Mouse (Mus musculus) CH12.LX (cell line): ENCODE data around the gene Tmco5. TPM values are rescaled to one million over a fixed set of nuclear protein-coding genes. Genes with fewer than 3 reads are reported as not detected.

Experiments used
- DNase-seq: peaks from one replicate; pipeline ENCODE4 v3.0.0-alpha.2; 2013; ENCODE audit errors: extremely low read depth
- H3K27ac ChIP-seq: 2 replicates; pipeline ENCODE4 v1.5.1; 2012; ENCODE audit warnings: low read depth, mild to moderate bottlenecking, control low read depth, moderate library complexity; ENCODE audit not compliant: insufficient read depth
- H3K27me3 ChIP-seq: replicated peaks from 2 replicates; pipeline ENCODE3; 2012; ENCODE audit warnings: inconsistent platforms
- H3K36me3 ChIP-seq, 2 experiments: replicated peaks in 1 of 2; 2 replicates each; pipeline versions ENCODE3 to v1.6.1; 2012; ENCODE audit warnings: inconsistent platforms in 1 of 2, low read length in 1 of 2, mild to moderate bottlenecking in 1 of 2, mixed read lengths in 1 of 2, moderate library complexity in 1 of 2; ENCODE audit not compliant: control insufficient read depth in 1 of 2, insufficient read depth in 1 of 2
- H3K4me1 ChIP-seq, 2 experiments: 2 replicates each; pipeline ENCODE4 v1.6.1; 2012; ENCODE audit warnings: inconsistent platforms in 1 of 2, moderate library complexity in 1 of 2; ENCODE audit not compliant: insufficient read depth in 2 of 2, control insufficient read depth in 1 of 2
- H3K4me2 ChIP-seq: 2 replicates; pipeline ENCODE4 v1.6.1; 2012; ENCODE audit warnings: low read depth, mild to moderate bottlenecking, control low read depth; ENCODE audit not compliant: poor library complexity, insufficient read depth, severe bottlenecking
- H3K4me3 ChIP-seq, 3 experiments: fragments of 150-350 bp in 1 of 3; sonication (generic) in 1 of 3; replicated peaks in 1 of 3; 2 replicates each; pipeline versions ENCODE3 to v1.5.1; 2011 to 2012; ENCODE audit warnings: low read depth in 2 of 3, low read length in 2 of 3, mild to moderate bottlenecking in 2 of 3, moderate library complexity in 2 of 3, control low read depth in 1 of 3, improper control_type of control experiment in 1 of 3, inconsistent platforms in 1 of 3, mixed read lengths in 1 of 3; ENCODE audit not compliant: poor library complexity in 1 of 3
- H3K79me2 ChIP-seq: replicated peaks from 2 replicates; pipeline ENCODE4 v1.6.1; 2012; ENCODE audit warnings: mild to moderate bottlenecking, moderate library complexity; ENCODE audit not compliant: control insufficient read depth, poor library complexity, insufficient read depth, severe bottlenecking; ENCODE audit errors: extremely low read depth
- H3K9ac ChIP-seq: 2 replicates; pipeline ENCODE4 v1.6.1; 2012; ENCODE audit warnings: low read depth, mild to moderate bottlenecking, control low read depth, moderate library complexity; ENCODE audit not compliant: insufficient read depth
- H3K9me3 ChIP-seq: replicated peaks from 2 replicates; pipeline ENCODE3; 2012; ENCODE audit warnings: low read length, inconsistent platforms, mixed read lengths
- BHLHE40 ChIP-seq: IDR thresholded peaks from 2 replicates; pipeline ENCODE4 v1.6.1; 2011; ENCODE audit warnings: mild to moderate bottlenecking, low read depth, low read length, improper control_type of control experiment
- E2F4 ChIP-seq: IDR thresholded peaks from 2 replicates; pipeline ENCODE4 v1.6.1; 2011; ENCODE audit warnings: low read depth, low read length, improper control_type of control experiment; ENCODE audit not compliant: insufficient replicate concordance
- ETS1 ChIP-seq: conservative IDR thresholded peaks from 2 replicates; pipeline ENCODE4 v1.6.1; 2012; ENCODE audit warnings: low read depth, mild to moderate bottlenecking, inconsistent platforms, low read length, improper control_type of control experiment, moderate library complexity
- GABPA ChIP-seq: IDR thresholded peaks from 2 replicates; pipeline ENCODE4 v1.6.1; 2012; ENCODE audit warnings: low read depth, low read length, improper control_type of control experiment, inconsistent platforms; ENCODE audit not compliant: insufficient replicate concordance
- IRF4 ChIP-seq: IDR thresholded peaks from 2 replicates; pipeline ENCODE4 v1.6.1; 2014; ENCODE audit warnings: low read depth, mild to moderate bottlenecking, inconsistent platforms, low read length, improper control_type of control experiment
- JUND ChIP-seq: conservative IDR thresholded peaks from 2 replicates; pipeline ENCODE4 v1.6.1; 2011; ENCODE audit warnings: low read depth, low read length, improper control_type of control experiment
- KAT2A ChIP-seq: IDR thresholded peaks from 2 replicates; pipeline ENCODE4 v1.6.1; 2012; ENCODE audit warnings: low read length, improper control_type of control experiment, inconsistent platforms; ENCODE audit not compliant: insufficient replicate concordance
- MAFK ChIP-seq: IDR thresholded peaks from 2 replicates; pipeline ENCODE4 v1.6.1; 2011; ENCODE audit warnings: low read length, improper control_type of control experiment; ENCODE audit not compliant: insufficient replicate concordance
- MAZ ChIP-seq: IDR thresholded peaks from 2 replicates; pipeline ENCODE4 v1.6.1; 2012; ENCODE audit warnings: low read depth, mild to moderate bottlenecking, inconsistent platforms, low read length, improper control_type of control experiment, moderate library complexity
- MEF2A ChIP-seq: IDR thresholded peaks from 2 replicates; pipeline ENCODE4 v1.6.1; 2014; ENCODE audit warnings: low read depth, mild to moderate bottlenecking, inconsistent platforms, low read length, improper control_type of control experiment, borderline replicate concordance
- MXI1 ChIP-seq: IDR thresholded peaks from 2 replicates; pipeline ENCODE4 v1.6.1; 2011; ENCODE audit warnings: mild to moderate bottlenecking, low read depth, low read length, improper control_type of control experiment
- MYC ChIP-seq: IDR thresholded peaks from 2 replicates; pipeline ENCODE4 v1.6.1; 2011; ENCODE audit warnings: low read depth, mild to moderate bottlenecking, improper control_type of control experiment, low read length
- NELFE ChIP-seq: IDR thresholded peaks from 2 replicates; pipeline ENCODE4 v1.6.1; 2011; ENCODE audit warnings: low read depth, low read length, improper control_type of control experiment
- NRF1 ChIP-seq: IDR thresholded peaks from 2 replicates; pipeline ENCODE4 v1.6.1; 2014; ENCODE audit warnings: low read depth, mild to moderate bottlenecking, inconsistent platforms, low read length, improper control_type of control experiment, moderate library complexity
- POLR2AphosphoS2 ChIP-seq: IDR thresholded peaks from 2 replicates; pipeline ENCODE4 v1.6.1; 2011; ENCODE audit warnings: low read depth, low read length, improper control_type of control experiment
- RCOR1 ChIP-seq: conservative IDR thresholded peaks from 2 replicates; pipeline ENCODE4 v1.6.1; 2012; ENCODE audit warnings: low read depth, mild to moderate bottlenecking, inconsistent platforms, low read length, improper control_type of control experiment
- SIN3A ChIP-seq: IDR thresholded peaks from 2 replicates; pipeline ENCODE4 v1.6.1; 2012; ENCODE audit warnings: low read length, improper control_type of control experiment, inconsistent platforms
- TBP ChIP-seq: conservative IDR thresholded peaks from 2 replicates; pipeline ENCODE4 v1.6.1; 2011; ENCODE audit warnings: low read depth, low read length, improper control_type of control experiment
- TCF12 ChIP-seq: IDR thresholded peaks from 2 replicates; pipeline ENCODE4 v1.6.1; 2014; ENCODE audit warnings: low read depth, mild to moderate bottlenecking, inconsistent platforms, low read length, improper control_type of control experiment
- UBTF ChIP-seq: IDR thresholded peaks from 2 replicates; pipeline ENCODE4 v1.6.1; 2012; ENCODE audit warnings: low read depth, mild to moderate bottlenecking, inconsistent platforms, low read length, improper control_type of control experiment, moderate library complexity
- ZKSCAN1 ChIP-seq: IDR thresholded peaks from 2 replicates; pipeline ENCODE4 v1.6.1; 2012; ENCODE audit warnings: low read depth, inconsistent platforms, low read length, improper control_type of control experiment, borderline replicate concordance
- ZNF384 ChIP-seq: IDR thresholded peaks from 2 replicates; pipeline ENCODE4 v1.6.1; 2012; ENCODE audit warnings: low read depth, low read length, improper control_type of control experiment, inconsistent platforms
- dilution Hi-C: fragments of 300-500 bp; cut with MboI; formaldehyde crosslinking; loops from 2 replicates; pipeline ENCODE4 v1.14.3; 2020; ENCODE audit warnings: low sequenced_read_pairs; ENCODE audit not compliant: extremely low pct_unique_long_range_greater_than_20kb, extremely low pct_ligation_motif_present
- in situ Hi-C: fragments of 300-500 bp; cut with MboI; formaldehyde crosslinking; loops from 3 replicates; pipeline ENCODE4 v1.14.3; 2019; ENCODE audit warnings: low sequenced_read_pairs, low pct_ligation_motif_present, low pct_unique_long_range_greater_than_20kb, mixed read lengths
- polyA plus RNA-seq: library from polyadenylated mRNA; unstranded; fragments of >175 nt; gene quantifications from 2 replicates; pipeline ENCODE4 v1.2.1, GENCODE M21; 2012; ENCODE audit warnings: low read depth; ENCODE audit not compliant: insufficient read length
- total RNA-seq, 2 experiments: library from RNA; depleted of rRNA; stranded (reverse); fragments of 300-350 nt in 1 of 2; fragments of >200 nt in 1 of 2; gene quantifications; 2 replicates each; pipeline ENCODE4 v1.2.3; 2012 to 2014

Tmco5 gene
- total and polyA plus RNA-seq, 3 experiments = not detected

DNA sequence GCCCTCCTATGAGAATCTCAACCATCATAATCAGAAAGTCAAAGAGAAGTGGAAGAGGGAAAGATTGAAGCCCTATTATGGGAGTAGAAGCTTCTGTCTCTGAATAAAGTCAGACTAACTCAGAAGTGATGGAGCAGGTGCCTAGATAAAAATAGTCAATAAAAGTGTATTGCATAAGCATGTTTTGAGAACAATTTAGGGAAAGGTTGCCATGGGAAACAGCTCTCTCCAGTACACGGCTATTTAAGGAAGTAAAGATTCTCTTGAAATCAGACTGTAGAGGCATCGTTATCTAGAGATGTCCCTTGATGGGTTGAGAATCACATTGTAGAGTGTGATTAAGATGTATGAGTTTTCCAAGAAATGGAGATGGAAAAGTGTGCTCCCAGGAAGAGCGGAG, 1.2 kb downstream of the Tmco5 start:
- Histone ChIP-seq H3K4me2 (no peak overlapping the region), H3K27ac (no peak overlapping the region), H3K36me3 (no peaks in the 10 kb centered on the region), H3K4me3 (no peak overlapping the region), H3K79me2 (no peaks in the 10 kb centered on the region), H3K4me1 (no peaks in the 10 kb centered on the region), H3K9me3 (no peaks in the 10 kb centered on the region), H3K27me3 (peaks cover 2% of the 10 kb centered on the region), H3K9ac (no peak overlapping the region)
- TF ChIP-seq TBP (no peak), IRF4 (no peak), MAZ (no peak), MEF2A (no peak), JUND (no peak), TCF12 (no peak), KAT2A (no peak), NRF1 (no peak), UBTF (no peak), MYC (no peak), E2F4 (no peak), NELFE (no peak), RCOR1 (no peak), ZNF384 (no peak), POLR2AphosphoS2 (no peak), BHLHE40 (no peak), ETS1 (no peak), SIN3A (no peak), MXI1 (no peak)
- dilution Hi-C loops = no loop called here
- DNase-seq = no peak
- in situ Hi-C loops = loop anchor here (25.0 kb wide), 1 partner anchor 583 kb away; no protein-coding TSS in a partner anchor

- no peaks in the 10 kb centered on the region for H3K36me3 ChIP-seq
- no peak overlapping the region for H3K4me2 ChIP-seq
- H3K9ac ChIP-seq = no peak overlapping the region
- peaks cover 3 to 8% of the 10 kb centered on the region in 2 experiments; a peak in 2 of 4 replicates for H3K4me1 ChIP-seq
- no peaks in the 10 kb centered on the region for H3K9me3 ChIP-seq
- no peaks in the 10 kb centered on the region for H3K27me3 ChIP-seq
- no peak overlapping the region for H3K27ac ChIP-seq
- no peak overlapping the region for H3K4me3 ChIP-seq
- no peaks in the 10 kb centered on the region for H3K79me2 ChIP-seq
- no peak for DNase-seq
- TF ChIP-seq GABPA (no peak), ETS1 (no peak), MAFK (no peak), MXI1 (no peak), ZKSCAN1 (no peak)
- TF ChIP-seq, all 38 proteins: peak for 0
- dilution Hi-C loops (no loop called here), in situ Hi-C loops (loop anchor here (25.0 kb wide), 1 partner anchor 569 kb away; no protein-coding TSS in a partner anchor)
These were observed 15.0 kb downstream of the Tmco5 start for GRCm38 (mm10) chr2:116893316-116893987.
